Mouse (Mus musculus) kidney, adult 18-20 months (tissue): Measurements from ENCODE around the gene 4931406C07Rik.
"Not testable (repeated sequence)": the region's sequence is repeated elsewhere in the genome, so short reads cannot be mapped to it uniquely, and the experiment has no call there.

ENCODE experiments used
- DNase-seq: peaks from one replicate; pipeline ENCODE4 v3.0.0; 2021

Gene 4931406C07Rik

GRCm38 (mm10) chr9:15306398-15307119, at the start of gene 4931406C07Rik:
4931406C07Rik (minus strand) TSS chr9:15306448.
- DNase-seq = no peak

- DNase-seq = no peak
These were observed 43.7 kb upstream of the 4931406C07Rik start for GRCm38 (mm10) chr9:15349925-15350324.

- DNase-seq = peak; percentile 26
These were observed 31.5 kb upstream of the 4931406C07Rik start for GRCm38 (mm10) chr9:15337776-15338175.

GRCm38 (mm10) chr9:15318170-15318742, 12.0 kb upstream of the 4931406C07Rik start:
- no peak for DNase-seq

GRCm38 (mm10) chr9:15317223-15318169, 11.2 kb upstream of the 4931406C07Rik start:
- DNase-seq = no peak

GRCm38 (mm10) chr9:15316296-15316695, 10.0 kb upstream of the 4931406C07Rik start:
- DNase-seq = not testable (repeated sequence)

- DNase-seq = no peak
These were observed 8.4 kb upstream of the 4931406C07Rik start for GRCm38 (mm10) chr9:15314619-15315018.

GRCm38 (mm10) chr9:15313633-15314032, 7.4 kb upstream of the 4931406C07Rik start:
- DNase-seq = no peak

- DNase-seq = no peak
These were observed 5.9 kb upstream of the 4931406C07Rik start for GRCm38 (mm10) chr9:15312054-15312735.

- DNase-seq = no peak
These were observed 3.9 kb upstream of the 4931406C07Rik start for GRCm38 (mm10) chr9:15310179-15310578.

GRCm38 (mm10) chr9:15309425-15309824, 3.2 kb upstream of the 4931406C07Rik start:
- no peak for DNase-seq

GRCm38 (mm10) chr9:15308254-15308653, 2.0 kb upstream of the 4931406C07Rik start:
- DNase-seq = no peak

GRCm38 (mm10) chr9:15307257-15307656, 1.0 kb upstream of the 4931406C07Rik start:
- no peak for DNase-seq

GRCm38 (mm10) chr9:15305503-15306397, 498 bp downstream of the 4931406C07Rik start, which contains the start of gene Taf1d:
Taf1d (plus strand) TSS chr9:15306214.
- DNase-seq = peak; percentile 99

GRCm38 (mm10) chr9:15302881-15303280, 3.4 kb downstream of the 4931406C07Rik start:
- DNase-seq = peak; percentile 61

- not testable (repeated sequence) for DNase-seq
These were observed 4.2 kb downstream of the 4931406C07Rik start for GRCm38 (mm10) chr9:15302006-15302405.

- DNase-seq = peak; percentile 78
These were observed 4.8 kb downstream of the 4931406C07Rik start for GRCm38 (mm10) chr9:15301399-15301798.

GRCm38 (mm10) chr9:15300056-15300455, 6.2 kb downstream of the 4931406C07Rik start:
- no peak for DNase-seq

- DNase-seq = no peak
These were observed 7.8 kb downstream of the 4931406C07Rik start for GRCm38 (mm10) chr9:15298451-15298850.

- no peak for DNase-seq
These were observed 9.1 kb downstream of the 4931406C07Rik start for GRCm38 (mm10) chr9:15297112-15297511.

- no peak for DNase-seq
These were observed 17.0 kb downstream of the 4931406C07Rik start for GRCm38 (mm10) chr9:15289251-15289650.
